Mouse (Mus musculus) liver, embryonic 14.5 days (tissue): ENCODE data around the gene Llgl1. TPM values are rescaled to one million over a fixed set of nuclear protein-coding genes. Genes with fewer than 3 reads are reported as not detected.
A peak's percentile ranks its signal among the peaks of the same experiment; 100 is the strongest.

Experiments used
- ATAC-seq: fragments of 200-750 bp; cut with Nextera tagmentation; 2 replicates; pipeline ENCODE4 v1.8.0; 2017; ENCODE audit warnings: moderate number of reproducible peaks, mild to moderate bottlenecking, moderate library complexity; ENCODE audit not compliant: insufficient read depth
- DNase-seq, 3 experiments: peaks; one replicate each; pipeline ENCODE4 v3.0.0-alpha.2; 2012 to 2013; ENCODE audit warnings: low read depth in 3 of 3, low spot score in 3 of 3
- H3K27ac ChIP-seq: fragments of 300-500 bp; sonication (generic); 2 replicates; pipeline ENCODE4 v1.5.1; 2014; ENCODE audit warnings: moderate library complexity, mild to moderate bottlenecking, control low read depth, inconsistent platforms
- H3K27me3 ChIP-seq: fragments of 300-500 bp; sonication (generic); 2 replicates; pipeline ENCODE4 v1.6.1; 2014; ENCODE audit warnings: mild to moderate bottlenecking, low read length, moderate library complexity; ENCODE audit not compliant: control insufficient read depth, insufficient read depth
- H3K36me3 ChIP-seq: fragments of 300-500 bp; sonication (generic); replicated peaks from 2 replicates; pipeline ENCODE4 v1.6.1; 2014; ENCODE audit warnings: low read depth; ENCODE audit not compliant: control insufficient read depth, insufficient read depth
- H3K4me1 ChIP-seq, 2 experiments: fragments of 200-500 bp in 1 of 2; fragments of 300-500 bp in 1 of 2; sonication (generic) in 1 of 2; replicated peaks; 2 replicates each; pipeline ENCODE4 v1.6.1; 2012 to 2014; ENCODE audit warnings: antibody characterized with exemption in 1 of 2, inconsistent platforms in 1 of 2, low read length in 1 of 2; ENCODE audit not compliant: control insufficient read depth in 2 of 2, insufficient read depth in 2 of 2
- H3K4me2 ChIP-seq: fragments of 300-500 bp; sonication (generic); 2 replicates; pipeline ENCODE4 v1.6.1; 2014; ENCODE audit warnings: low read depth, mild to moderate bottlenecking, control low read depth, moderate library complexity
- H3K4me3 ChIP-seq, 2 experiments: fragments of 200-500 bp in 1 of 2; fragments of 300-500 bp in 1 of 2; sonication (generic) in 1 of 2; 2 replicates each; pipeline ENCODE4 v1.5.1; 2012 to 2014; ENCODE audit warnings: low read depth in 2 of 2, low read length in 2 of 2, mild to moderate bottlenecking in 2 of 2, control low read depth in 1 of 2, inconsistent platforms in 1 of 2, moderate library complexity in 1 of 2; ENCODE audit not compliant: insufficient read depth in 1 of 2
- H3K9ac ChIP-seq: fragments of 300-500 bp; sonication (generic); replicated peaks from 2 replicates; pipeline ENCODE4 v1.6.1; 2014; ENCODE audit warnings: mild to moderate bottlenecking, control low read depth, moderate library complexity
- H3K9me3 ChIP-seq: fragments of 300-500 bp; sonication (generic); 2 replicates; pipeline ENCODE4 v1.6.1; 2016; ENCODE audit warnings: low read length, mixed read lengths; ENCODE audit not compliant: control insufficient read depth
- CTCF ChIP-seq: IDR thresholded peaks from 2 replicates; pipeline ENCODE4 v1.5.1; 2016; ENCODE audit warnings: antibody characterized with exemption, low read depth, control low read depth
- EP300 ChIP-seq: IDR thresholded peaks from 2 replicates; pipeline ENCODE4 v1.6.1; 2016; ENCODE audit warnings: antibody characterized with exemption, low read depth
- WGBS: fragments of 180-500 bp; shearing (Covaris S2); extraction: QIAGEN DNeasy Blood & Tissue Kit; methylation state at CpG from one replicate; pipeline ENCODE4 v1.1.7; 2014; ENCODE audit not compliant: insufficient replicate concordance; 5-methylcytosine and 5-hydroxymethylcytosine counted together
- microRNA-seq: library from miRNA; unstranded; fragments of <30 nt; microRNA quantifications from one replicate; pipeline ENCODE4, GENCODE M21; 2016
- polyA plus RNA-seq, 2 experiments: library from polyadenylated mRNA; depleted of rRNA in 1 of 2; stranded (reverse) in 1 of 2; unstranded in 1 of 2; fragments of >200 nt; fragmentation: Nextera tagmentation in 1 of 2; extraction: Ambion mirVana in 1 of 2; gene quantifications; 2 replicates each; pipeline versions ENCODE4 v1.2.1 to v1.2.3; 2012 to 2014

The Llgl1 gene
- polyA plus RNA-seq, 2 experiments, result 8.5 to 12.4 TPM

DNA sequence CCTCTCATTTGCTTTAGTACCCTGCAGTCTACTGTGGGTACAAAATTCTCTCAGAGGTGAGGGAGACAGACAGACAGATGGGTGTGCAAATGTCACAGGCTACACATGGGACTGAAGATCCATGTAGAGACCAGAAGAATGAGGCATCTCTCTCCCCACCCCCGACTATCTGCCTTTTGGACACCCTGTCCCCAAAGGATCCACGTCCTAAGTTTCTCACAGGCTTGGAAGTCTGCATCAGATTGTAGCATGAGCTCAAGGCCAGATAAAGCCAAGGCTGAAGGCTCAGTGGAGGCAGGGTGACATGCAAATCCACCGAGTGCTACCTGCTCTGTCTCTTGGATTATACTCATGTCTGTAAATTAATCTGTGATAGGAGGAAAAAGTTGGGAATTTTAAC lies 37.0 kb downstream of the Llgl1 start:
- Histone ChIP-seq H3K4me1 (peaks cover 4 to 9% of the 10 kb centered on the region in 2 experiments; a peak in 3 of 4 replicates), H3K36me3 (no peaks in the 10 kb centered on the region), H3K27ac (no peak overlapping the region), H3K4me2 (no peak overlapping the region), H3K9me3 (no peaks in the 10 kb centered on the region), H3K27me3 (no peaks in the 10 kb centered on the region), H3K9ac (no peak overlapping the region), H3K4me3 (no peak overlapping the region)
- no peak for DNase-seq
- TF ChIP-seq CTCF, result no peak
- no peak for TF ChIP-seq EP300
- no peak for ATAC-seq
- WGBS, result 62% methylated on average over 3 of the region's 3 CpGs

DNA sequence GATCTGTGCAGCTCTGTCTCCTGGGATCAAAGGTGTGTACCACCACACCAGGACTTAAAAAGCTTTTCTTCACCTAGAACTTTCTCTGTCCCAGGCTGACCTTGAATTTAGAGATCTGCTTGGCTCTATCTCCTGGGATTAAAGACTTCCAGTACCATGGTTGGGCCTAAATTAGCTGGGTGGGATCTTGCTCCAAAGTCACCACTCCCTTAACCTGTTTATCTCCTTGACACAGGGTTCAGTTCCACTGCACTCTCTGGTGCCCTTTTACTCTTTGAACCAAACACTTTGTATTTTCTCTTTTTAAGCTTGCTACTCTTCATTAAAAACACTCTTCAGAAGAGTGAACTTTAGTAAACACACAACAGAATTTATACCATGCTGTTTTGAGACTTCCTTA lies 37.9 kb downstream of the Llgl1 start:
- Histone ChIP-seq H3K27ac (no peak overlapping the region), H3K36me3 (peaks cover 3% of the 10 kb centered on the region; the same call in 1 of the 2 replicates), H3K9ac (no peak overlapping the region), H3K4me2 (peak overlapping the region; percentile 2; the same call in 1 of the 2 replicates), H3K27me3 (no peaks in the 10 kb centered on the region), H3K4me3 (no peak overlapping the region), H3K4me1 (peaks cover 4 to 9% of the 10 kb centered on the region in 2 experiments; a peak in 3 of 4 replicates), H3K9me3 (no peaks in the 10 kb centered on the region)
- TF ChIP-seq CTCF (no peak), EP300 (no peak)
- ATAC-seq (no peak), DNase-seq (no peak)

DNA sequence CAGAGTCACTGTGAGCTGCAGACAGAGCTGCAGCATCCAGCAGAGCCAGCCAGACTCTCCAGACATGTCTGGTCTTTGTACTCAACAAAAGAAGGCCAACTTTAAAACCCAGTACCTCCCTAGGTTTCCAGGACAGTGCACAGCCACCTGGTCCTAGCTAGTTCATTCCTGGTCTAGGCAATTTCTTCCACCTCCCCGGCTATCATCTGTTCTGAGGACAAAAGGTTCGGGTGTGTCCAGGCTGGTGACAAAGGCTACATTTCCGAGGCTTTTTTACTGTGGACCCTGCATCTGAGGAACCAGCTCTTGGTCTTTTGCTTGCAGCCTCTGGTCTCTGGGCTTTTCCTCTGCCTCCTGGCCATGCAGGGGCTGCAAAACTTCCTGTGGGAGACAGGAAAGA lies 40.8 kb downstream of the Llgl1 start:
- no peak for TF ChIP-seq EP300
- TF ChIP-seq CTCF, result no peak
- H3K4me2 ChIP-seq, result no peak overlapping the region
- H3K4me1 ChIP-seq, result peaks cover 4 to 9% of the 10 kb centered on the region in 2 experiments; a peak in 3 of 4 replicates
- H3K27me3 ChIP-seq, result no peaks in the 10 kb centered on the region
- H3K9me3 ChIP-seq, result no peaks in the 10 kb centered on the region
- ATAC-seq, result no peak
- no peak overlapping the region for H3K4me3 ChIP-seq
- DNase-seq, result no peak
- H3K27ac ChIP-seq, result no peak overlapping the region
- H3K36me3 ChIP-seq, result peaks cover 6% of the 10 kb centered on the region; the same call in 1 of the 2 replicates
- H3K9ac ChIP-seq, result no peak overlapping the region
- WGBS, result 81% methylated on average over 3 of the region's 3 CpGs

DNA sequence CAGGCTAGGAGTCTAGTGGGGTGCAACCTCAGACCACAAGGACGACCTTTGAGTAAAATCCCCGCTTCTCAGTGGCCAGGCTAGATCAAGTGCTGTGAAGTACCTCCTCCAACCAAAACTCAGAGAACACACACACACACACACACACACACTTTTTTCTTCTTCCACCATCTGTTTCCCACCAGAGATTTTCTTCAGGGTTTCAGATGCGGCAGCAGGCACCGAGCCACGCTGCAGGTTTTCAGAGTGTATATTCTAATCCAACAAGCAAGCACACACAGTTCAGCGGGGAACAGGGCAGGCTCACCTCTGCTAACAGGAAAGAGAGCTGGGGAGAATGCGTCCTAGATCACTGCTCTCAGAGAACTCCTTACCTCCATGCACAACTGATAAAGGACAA lies 56.0 kb downstream of the Llgl1 start:
- Histone ChIP-seq H3K4me1 (no peaks in the 10 kb centered on the region), H3K27me3 (no peaks in the 10 kb centered on the region), H3K9me3 (no peaks in the 10 kb centered on the region), H3K9ac (no peak overlapping the region), H3K27ac (no peak overlapping the region), H3K36me3 (peaks cover 21% of the 10 kb centered on the region), H3K4me3 (no peak overlapping the region), H3K4me2 (no peak overlapping the region)
- DNase-seq, result no peak
- TF ChIP-seq CTCF, result no peak
- TF ChIP-seq EP300, result no peak
- 80% methylated on average over 7 of the region's 7 CpGs for WGBS
- no peak for ATAC-seq

DNA sequence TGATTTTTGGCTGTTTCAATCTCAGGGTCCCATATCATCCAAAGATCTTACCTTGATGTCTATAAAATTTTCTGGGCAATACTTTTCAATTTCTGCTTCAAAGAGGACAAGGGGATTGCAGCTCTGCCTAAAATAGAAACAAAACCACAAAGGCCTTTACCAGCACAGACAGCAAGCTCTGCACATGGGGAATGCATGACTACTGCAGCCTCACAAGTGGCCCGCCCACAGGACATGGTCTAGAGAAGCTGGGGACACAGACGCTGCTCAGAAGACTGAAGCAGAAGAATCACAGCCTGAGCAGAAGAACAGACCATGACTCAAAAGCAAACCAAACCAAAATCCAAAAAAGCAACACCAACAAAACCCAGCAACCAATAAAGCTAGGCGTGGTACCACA lies 62.2 kb downstream of the Llgl1 start:
- Histone ChIP-seq H3K36me3 (peaks cover 11% of the 10 kb centered on the region), H3K9me3 (no peaks in the 10 kb centered on the region), H3K27ac (no peak overlapping the region), H3K4me2 (no peak overlapping the region), H3K27me3 (no peaks in the 10 kb centered on the region), H3K4me1 (no peaks in the 10 kb centered on the region), H3K9ac (no peak overlapping the region), H3K4me3 (no peak overlapping the region)
- WGBS, result 64% methylated on average over 3 of the region's 3 CpGs
- DNase-seq (no peak), ATAC-seq (no peak)
- TF ChIP-seq EP300 (no peak), CTCF (no peak)

Small RNA genes within 50 kb of the gene (microRNA-seq; reads per million reads assigned to microRNA genes)
- 10.6 reads per million, percentile 21 among the genes with 10 or more reads in this experiment for gene Mir5100

Other genes with a start within 250 kb of the Llgl1 start
- gene Drg2, start 245.1 kb upstream of the Llgl1 start, polyA plus RNA-seq (2012; rRNA removed), result 22.9 and 24.1 TPM in 2 replicates
- 37.5 and 41.3 TPM in 2 replicates for gene Drg2, start 245.1 kb upstream of the Llgl1 start, polyA plus RNA-seq (2014; fragmentation: Nextera tagmentation; extraction: Ambion mirVana)
- gene Myo15, start 230.4 kb upstream of the Llgl1 start, polyA plus RNA-seq (2012; rRNA removed), result 0.45 and 0.64 TPM in 2 replicates
- gene Myo15, start 230.4 kb upstream of the Llgl1 start, polyA plus RNA-seq (2014; fragmentation: Nextera tagmentation; extraction: Ambion mirVana), result 0.18 and 0.44 TPM in 2 replicates
- gene Alkbh5, start 163.3 kb upstream of the Llgl1 start, polyA plus RNA-seq (2012; rRNA removed), result 7.5 and 7.7 TPM in 2 replicates
- gene Alkbh5, start 163.3 kb upstream of the Llgl1 start, polyA plus RNA-seq (2014; fragmentation: Nextera tagmentation; extraction: Ambion mirVana), result 14.2 and 15.1 TPM in 2 replicates
- 19.4 and 35.3 TPM in 2 replicates for gene Flii, start 27.5 kb downstream of the Llgl1 start, polyA plus RNA-seq (2012; rRNA removed)
- gene Flii, start 27.5 kb downstream of the Llgl1 start, polyA plus RNA-seq (2014; fragmentation: Nextera tagmentation; extraction: Ambion mirVana), result 22.5 and 25.7 TPM in 2 replicates
- gene Mief2, start 28.7 kb downstream of the Llgl1 start, polyA plus RNA-seq (2012; rRNA removed), result 1.8 and 2.0 TPM in 2 replicates
- 1.8 and 2.5 TPM in 2 replicates for gene Mief2, start 28.7 kb downstream of the Llgl1 start, polyA plus RNA-seq (2014; fragmentation: Nextera tagmentation; extraction: Ambion mirVana)
- gene Top3a, start 77.6 kb downstream of the Llgl1 start, polyA plus RNA-seq (2012; rRNA removed), result 3.7 and 4.4 TPM in 2 replicates
- 5.0 and 5.6 TPM in 2 replicates for gene Top3a, start 77.6 kb downstream of the Llgl1 start, polyA plus RNA-seq (2014; fragmentation: Nextera tagmentation; extraction: Ambion mirVana)
- 3.3 and 4.2 TPM in 2 replicates for gene Smcr8, start 77.8 kb downstream of the Llgl1 start, polyA plus RNA-seq (2012; rRNA removed)
- 3.0 and 3.6 TPM in 2 replicates for gene Smcr8, start 77.8 kb downstream of the Llgl1 start, polyA plus RNA-seq (2014; fragmentation: Nextera tagmentation; extraction: Ambion mirVana)
- 22.7 and 26.9 TPM in 2 replicates for gene Shmt1, start 112.0 kb downstream of the Llgl1 start, polyA plus RNA-seq (2012; rRNA removed)
- 34.2 and 41.8 TPM in 2 replicates for gene Shmt1, start 112.0 kb downstream of the Llgl1 start, polyA plus RNA-seq (2014; fragmentation: Nextera tagmentation; extraction: Ambion mirVana)
- gene Dhrs7b, start 130.9 kb downstream of the Llgl1 start, polyA plus RNA-seq (2012; rRNA removed), result 7.4 and 9.2 TPM in 2 replicates
- gene Dhrs7b, start 130.9 kb downstream of the Llgl1 start, polyA plus RNA-seq (2014; fragmentation: Nextera tagmentation; extraction: Ambion mirVana), result 22.3 and 24.2 TPM in 2 replicates
- gene Tmem11, start 179.5 kb downstream of the Llgl1 start, polyA plus RNA-seq (2012; rRNA removed), result 30.9 and 35.7 TPM in 2 replicates
- 25.1 and 27.5 TPM in 2 replicates for gene Tmem11, start 179.5 kb downstream of the Llgl1 start, polyA plus RNA-seq (2014; fragmentation: Nextera tagmentation; extraction: Ambion mirVana)
- gene Natd1, start 215.0 kb downstream of the Llgl1 start, polyA plus RNA-seq (2012; rRNA removed), result 10.7 and 14.0 TPM in 2 replicates
- gene Natd1, start 215.0 kb downstream of the Llgl1 start, polyA plus RNA-seq (2014; fragmentation: Nextera tagmentation; extraction: Ambion mirVana), result 11.1 and 15.0 TPM in 2 replicates
- 37.0 and 44.7 TPM in 2 replicates for gene Map2k3, start 232.3 kb downstream of the Llgl1 start, polyA plus RNA-seq (2012; rRNA removed)
- gene Map2k3, start 232.3 kb downstream of the Llgl1 start, polyA plus RNA-seq (2014; fragmentation: Nextera tagmentation; extraction: Ambion mirVana), result 100 and 124 TPM in 2 replicates